Mouse (Mus musculus) forebrain, embryonic 11.5 days (tissue): ENCODE data around the gene Elf2. TPM values are rescaled to one million over a fixed set of nuclear protein-coding genes. Genes with fewer than 3 reads are reported as not detected.
"Not testable (repeated sequence)": the region's sequence is repeated elsewhere in the genome, so short reads cannot be mapped to it uniquely, and the experiment has no call there.

ENCODE experiments used
- ATAC-seq: fragments of 200-750 bp; cut with Nextera tagmentation; replicated peaks from 2 replicates; pipeline ENCODE4 v1.8.0; 2017; ENCODE audit warnings: moderate TSS enrichment; ENCODE audit not compliant: low FRiP score
- DNase-seq: peaks from one replicate; pipeline ENCODE4 v3.0.0-alpha.2; 2017; ENCODE audit warnings: low spot score
- H3K27ac ChIP-seq: fragments of 300-500 bp; sonication (generic); 2 replicates; pipeline ENCODE4 v1.5.1; 2014; ENCODE audit warnings: low read depth, low read length
- H3K27me3 ChIP-seq: fragments of 300-500 bp; sonication (generic); 2 replicates; pipeline ENCODE4 v1.6.1; 2014; ENCODE audit warnings: mild to moderate bottlenecking, low read length, mixed read lengths; ENCODE audit not compliant: control insufficient read depth, insufficient read depth
- H3K36me3 ChIP-seq: fragments of 300-500 bp; sonication (generic); 2 replicates; pipeline ENCODE4 v1.6.1; 2014; ENCODE audit warnings: mild to moderate bottlenecking, low read length, moderate library complexity, mixed read lengths; ENCODE audit not compliant: control insufficient read depth, insufficient read depth
- H3K4me1 ChIP-seq: fragments of 300-500 bp; sonication (generic); replicated peaks from 2 replicates; pipeline ENCODE4 v1.6.1; 2014; ENCODE audit warnings: low read length, mixed read lengths; ENCODE audit not compliant: control insufficient read depth, insufficient read depth
- H3K4me2 ChIP-seq: fragments of 300-500 bp; sonication (generic); 2 replicates; pipeline ENCODE4 v1.6.1; 2014; ENCODE audit warnings: low read depth, mild to moderate bottlenecking, low read length, moderate library complexity, mixed read lengths; ENCODE audit not compliant: severe bottlenecking
- H3K4me3 ChIP-seq: fragments of 300-500 bp; sonication (generic); 2 replicates; pipeline ENCODE4 v1.5.1; 2014; ENCODE audit warnings: low read depth, low read length
- H3K9ac ChIP-seq: fragments of 300-500 bp; sonication (generic); 2 replicates; pipeline ENCODE4 v1.6.1; 2014; ENCODE audit warnings: low read length
- H3K9me3 ChIP-seq: fragments of 300-500 bp; sonication (generic); 2 replicates; pipeline ENCODE4 v1.6.1; 2016; ENCODE audit warnings: low read length, mixed read lengths; ENCODE audit not compliant: control insufficient read depth
- WGBS: fragments of 180-500 bp; shearing (Covaris S2); extraction: QIAGEN DNeasy Blood & Tissue Kit; methylation state at CpG from one replicate; pipeline ENCODE4 v1.1.7; 2014; 5-methylcytosine and 5-hydroxymethylcytosine counted together
- polyA plus RNA-seq: library from polyadenylated mRNA; unstranded; fragments of >200 nt; fragmentation: Nextera tagmentation; extraction: Ambion mirVana; gene quantifications from 2 replicates; pipeline ENCODE4 v1.2.1, GENCODE M21; 2014

The Elf2 gene
- polyA plus RNA-seq, 1 experiment from 2014 or later: 48.3 TPM

- Histone ChIP-seq H3K4me3 (no peak overlapping the region), H3K27me3 (no peaks in the 10 kb centered on the region), H3K4me2 (no peak overlapping the region), H3K4me1 (no peaks in the 10 kb centered on the region; the same call in 1 of the 2 replicates), H3K9me3 (peaks cover 6% of the 10 kb centered on the region; the same call in 1 of the 2 replicates), H3K9ac (no peak overlapping the region), H3K36me3 (no peaks in the 10 kb centered on the region; the same call in 1 of the 2 replicates), H3K27ac (no peak overlapping the region)
- no peak for DNase-seq
- WGBS: 84% methylated on average over 5 of the region's 5 CpGs
- no peak for ATAC-seq
These were observed 12.6 kb downstream of the Elf2 start for GRCm38 (mm10) chr3:51327817-51328216.

- Histone ChIP-seq H3K9me3 (peaks cover 6% of the 10 kb centered on the region; the same call in 1 of the 2 replicates), H3K27ac (no peak overlapping the region), H3K4me2 (no peak overlapping the region), H3K4me1 (no peaks in the 10 kb centered on the region), H3K4me3 (no peak overlapping the region), H3K9ac (no peak overlapping the region), H3K36me3 (peaks cover under 1% of the 10 kb centered on the region; the same call in 1 of the 2 replicates), H3K27me3 (no peaks in the 10 kb centered on the region)
- no peak for DNase-seq
- WGBS: 95% methylated on average over 5 of the region's 5 CpGs
- ATAC-seq: 0 out of 2 replicates have a peak, but pooled peaks have one; percentile 24
These were observed 13.1 kb downstream of the Elf2 start for GRCm38 (mm10) chr3:51327429-51327797.

GRCm38 (mm10) chr3:51326664-51327428, 13.6 kb downstream of the Elf2 start:
- Histone ChIP-seq H3K4me1 (no peaks in the 10 kb centered on the region), H3K27me3 (no peaks in the 10 kb centered on the region), H3K4me2 (no peak overlapping the region), H3K36me3 (peaks cover 2% of the 10 kb centered on the region; the same call in 1 of the 2 replicates), H3K9me3 (peaks cover 6% of the 10 kb centered on the region; the same call in 1 of the 2 replicates), H3K4me3 (no peak overlapping the region), H3K9ac (no peak overlapping the region), H3K27ac (no peak overlapping the region)
- WGBS: 88% methylated on average over 3 of the region's 3 CpGs
- DNase-seq: no peak
- ATAC-seq: 0 out of 2 replicates have a peak, but pooled peaks have one; percentile 10

GRCm38 (mm10) chr3:51325475-51325874, 15.0 kb downstream of the Elf2 start:
- H3K4me2 ChIP-seq: no peak overlapping the region
- H3K9ac ChIP-seq: no peak overlapping the region
- no peaks in the 10 kb centered on the region for H3K27me3 ChIP-seq
- no peak for DNase-seq
- H3K27ac ChIP-seq: no peak overlapping the region
- peaks cover 2% of the 10 kb centered on the region; the same call in 1 of the 2 replicates for H3K36me3 ChIP-seq
- no peak overlapping the region for H3K4me3 ChIP-seq
- WGBS: 88% methylated on average over 1 of the region's 1 CpGs
- H3K4me1 ChIP-seq: no peaks in the 10 kb centered on the region
- ATAC-seq: no peak
- peaks cover 6% of the 10 kb centered on the region; the same call in 1 of the 2 replicates for H3K9me3 ChIP-seq

- H3K4me3 ChIP-seq: no peak overlapping the region
- H3K4me2 ChIP-seq: no peak overlapping the region
- H3K36me3 ChIP-seq: peaks cover 2% of the 10 kb centered on the region; the same call in 1 of the 2 replicates
- peaks cover 6% of the 10 kb centered on the region; the same call in 1 of the 2 replicates for H3K9me3 ChIP-seq
- no peak for ATAC-seq
- H3K9ac ChIP-seq: no peak overlapping the region
- no peak overlapping the region for H3K27ac ChIP-seq
- no peaks in the 10 kb centered on the region for H3K4me1 ChIP-seq
- DNase-seq: no peak
- WGBS: 96% methylated on average over 14 of the region's 14 CpGs
- H3K27me3 ChIP-seq: no peaks in the 10 kb centered on the region
These were observed 17.5 kb downstream of the Elf2 start for GRCm38 (mm10) chr3:51323006-51323405.

- peaks cover 2% of the 10 kb centered on the region; the same call in 1 of the 2 replicates for H3K36me3 ChIP-seq
- no peaks in the 10 kb centered on the region for H3K4me1 ChIP-seq
- DNase-seq: no peak
These were observed 18.1 kb downstream of the Elf2 start for GRCm38 (mm10) chr3:51322326-51322725.

GRCm38 (mm10) chr3:51321141-51321540, 19.3 kb downstream of the Elf2 start:
- Histone ChIP-seq H3K4me2 (no peak overlapping the region), H3K27ac (no peak overlapping the region), H3K9ac (no peak overlapping the region), H3K4me1 (no peaks in the 10 kb centered on the region), H3K9me3 (peaks cover 3% of the 10 kb centered on the region; the same call in 1 of the 2 replicates), H3K27me3 (no peaks in the 10 kb centered on the region), H3K36me3 (peaks cover 2% of the 10 kb centered on the region; the same call in 1 of the 2 replicates), H3K4me3 (no peak overlapping the region)
- WGBS: 92% methylated on average over 5 of the region's 5 CpGs
- ATAC-seq (no peak), DNase-seq (no peak)

More at GRCm38 (mm10) chr3:51322326-51322725, 18.1 kb downstream of the Elf2 start:
- Histone ChIP-seq H3K4me2 (no peak overlapping the region), H3K27ac (no peak overlapping the region), H3K9me3 (peaks cover 6% of the 10 kb centered on the region; the same call in 1 of the 2 replicates), H3K9ac (no peak overlapping the region), H3K4me3 (no peak overlapping the region), H3K27me3 (no peaks in the 10 kb centered on the region)
- no peak for ATAC-seq
- 89% methylated on average over 7 of the region's 7 CpGs for WGBS

GRCm38 (mm10) chr3:51318053-51318452, 22.4 kb downstream of the Elf2 start:
- H3K9ac ChIP-seq, DNase-seq, H3K27ac ChIP-seq, H3K4me2 ChIP-seq, ATAC-seq, H3K4me3 ChIP-seq, H3K4me1 ChIP-seq, H3K27me3 ChIP-seq, H3K9me3 ChIP-seq, H3K36me3 ChIP-seq: not testable (repeated sequence)
- WGBS: 91% methylated on average over 3 of the region's 3 CpGs
